Mouse (Mus musculus) kidney, postnatal 4 days (tissue): Measurements from ENCODE around the gene Rab25.

Experiments used
- DNase-seq, 2 experiments: peaks; one replicate each; pipeline ENCODE4 v3.0.0; 2021; ENCODE audit warnings: mixed read lengths in 2 of 2

Rab25 gene

GRCm38 (mm10) chr3:88540085-88540484 is 8.0 kb downstream of the Rab25 start:
- DNase-seq, result no peak

GRCm38 (mm10) chr3:88539397-88539796 is 8.7 kb downstream of the Rab25 start:
- DNase-seq, result no peak

- DNase-seq, result no peak
These were observed 9.6 kb downstream of the Rab25 start for GRCm38 (mm10) chr3:88538271-88539145.

GRCm38 (mm10) chr3:88537146-88537545 is 11.0 kb downstream of the Rab25 start:
- DNase-seq, result no peak

GRCm38 (mm10) chr3:88536103-88536930 is 11.8 kb downstream of the Rab25 start:
- peak; percentile 74 to 84 for DNase-seq

- DNase-seq, result no peak
These were observed 12.6 kb downstream of the Rab25 start for GRCm38 (mm10) chr3:88535527-88535926.

- DNase-seq, result no peak
These were observed 13.1 kb downstream of the Rab25 start for GRCm38 (mm10) chr3:88535005-88535404.

- no peak for DNase-seq
These were observed 14.4 kb downstream of the Rab25 start for GRCm38 (mm10) chr3:88533706-88534105.

- DNase-seq, result peak; percentile 70 to 74
These were observed 15.2 kb downstream of the Rab25 start for GRCm38 (mm10) chr3:88532689-88533511.

GRCm38 (mm10) chr3:88532299-88532674 is 15.8 kb downstream of the Rab25 start, which contains the start of gene Mex3a:
Gene Mex3a, plus strand, starts transcription at chr3:88532395.
- no peak for DNase-seq

GRCm38 (mm10) chr3:88531348-88532298 is 16.5 kb downstream of the Rab25 start:
- peak; percentile 92 to 95 for DNase-seq

- no peak for DNase-seq
These were observed 17.8 kb downstream of the Rab25 start for GRCm38 (mm10) chr3:88530082-88530864.

GRCm38 (mm10) chr3:88529204-88530000 is 18.7 kb downstream of the Rab25 start:
- no peak for DNase-seq

- DNase-seq, result no peak
These were observed 19.5 kb downstream of the Rab25 start for GRCm38 (mm10) chr3:88528646-88529045.

- no peak for DNase-seq
These were observed 20.5 kb downstream of the Rab25 start for GRCm38 (mm10) chr3:88527565-88527964.

- DNase-seq, result peak; percentile 91 to 93
These were observed 21.7 kb downstream of the Rab25 start for GRCm38 (mm10) chr3:88526157-88527131.

- no peak for DNase-seq
These were observed 23.1 kb downstream of the Rab25 start for GRCm38 (mm10) chr3:88525021-88525420.

- no peak for DNase-seq
These were observed 25.1 kb downstream of the Rab25 start for GRCm38 (mm10) chr3:88523027-88523426.
